Mouse (Mus musculus) right cerebral cortex, postnatal 25 days (tissue): Measurements from ENCODE around the gene Enah.
A peak's percentile ranks its signal among the peaks of the same experiment; 100 is the strongest.

Source experiments
- DNase-seq: peaks from one replicate; pipeline ENCODE4 v3.0.0; 2022

Enah gene

DNA sequence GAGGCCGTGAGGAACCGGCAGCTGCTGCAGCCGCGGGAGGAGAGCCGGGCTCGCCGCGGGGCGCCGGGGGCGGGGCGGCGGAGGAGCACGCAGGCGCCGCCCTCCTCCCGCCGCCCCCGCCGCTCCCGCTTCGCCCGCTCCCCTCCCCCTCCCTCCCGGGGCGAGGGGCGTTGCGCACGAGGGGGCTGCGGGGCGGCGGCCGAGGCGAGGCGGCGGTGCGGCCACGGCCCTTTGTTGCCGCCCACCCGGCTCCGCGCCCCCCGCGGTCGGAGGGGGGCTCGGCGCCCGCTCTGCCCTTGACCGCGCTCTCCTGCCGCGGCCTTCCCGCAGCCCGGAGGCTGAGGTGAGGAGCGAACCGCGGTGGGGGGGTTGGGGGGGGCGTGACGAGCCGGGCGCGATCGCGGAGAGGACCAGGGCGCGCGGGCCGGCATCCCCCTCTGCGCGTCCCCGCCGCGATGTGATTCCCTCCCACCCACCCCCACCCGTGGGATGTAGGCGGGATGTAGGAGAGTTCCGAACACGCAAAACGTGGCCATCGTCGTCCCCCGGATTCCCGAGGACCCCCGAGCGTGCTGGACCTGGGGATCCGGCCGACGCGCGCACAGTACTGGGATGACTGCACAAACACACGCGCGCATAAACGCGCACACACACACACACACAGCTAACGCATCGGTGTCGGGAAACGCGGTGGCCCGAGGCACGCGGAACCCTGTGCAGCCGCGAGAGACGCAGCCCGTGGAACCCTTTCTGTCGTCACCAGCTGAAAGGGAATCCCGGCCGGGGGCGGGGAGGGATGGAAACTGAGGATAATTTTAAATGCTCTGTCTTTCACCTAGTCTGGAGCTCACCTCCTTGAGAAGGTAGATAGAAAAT lies at the start of gene Enah:
Gene Enah, minus strand, starts transcription at position 65 of the 876 bp plus-strand sequence.
- peak; percentile 74 for DNase-seq

DNA sequence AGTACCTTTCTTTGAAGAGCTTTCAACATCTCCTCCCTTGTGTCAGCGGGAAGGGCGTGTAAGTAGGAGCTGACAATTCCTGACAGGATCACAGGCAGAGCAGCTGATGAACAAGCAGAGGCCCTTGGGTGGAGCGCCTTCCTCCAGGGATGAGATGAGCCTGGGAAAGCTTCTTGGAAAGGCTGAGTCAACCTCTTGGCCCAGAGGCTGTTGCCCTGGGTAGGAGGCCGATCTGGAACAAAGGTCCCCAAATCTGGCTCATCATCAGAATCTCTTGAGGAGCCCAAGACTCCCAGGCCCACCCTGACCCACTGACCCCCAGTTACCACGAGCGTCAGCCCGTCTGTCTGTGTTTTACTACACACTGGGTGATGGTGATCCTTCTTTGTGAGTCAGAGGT lies 48.3 kb upstream of the Enah start:
- DNase-seq, result no peak

DNA sequence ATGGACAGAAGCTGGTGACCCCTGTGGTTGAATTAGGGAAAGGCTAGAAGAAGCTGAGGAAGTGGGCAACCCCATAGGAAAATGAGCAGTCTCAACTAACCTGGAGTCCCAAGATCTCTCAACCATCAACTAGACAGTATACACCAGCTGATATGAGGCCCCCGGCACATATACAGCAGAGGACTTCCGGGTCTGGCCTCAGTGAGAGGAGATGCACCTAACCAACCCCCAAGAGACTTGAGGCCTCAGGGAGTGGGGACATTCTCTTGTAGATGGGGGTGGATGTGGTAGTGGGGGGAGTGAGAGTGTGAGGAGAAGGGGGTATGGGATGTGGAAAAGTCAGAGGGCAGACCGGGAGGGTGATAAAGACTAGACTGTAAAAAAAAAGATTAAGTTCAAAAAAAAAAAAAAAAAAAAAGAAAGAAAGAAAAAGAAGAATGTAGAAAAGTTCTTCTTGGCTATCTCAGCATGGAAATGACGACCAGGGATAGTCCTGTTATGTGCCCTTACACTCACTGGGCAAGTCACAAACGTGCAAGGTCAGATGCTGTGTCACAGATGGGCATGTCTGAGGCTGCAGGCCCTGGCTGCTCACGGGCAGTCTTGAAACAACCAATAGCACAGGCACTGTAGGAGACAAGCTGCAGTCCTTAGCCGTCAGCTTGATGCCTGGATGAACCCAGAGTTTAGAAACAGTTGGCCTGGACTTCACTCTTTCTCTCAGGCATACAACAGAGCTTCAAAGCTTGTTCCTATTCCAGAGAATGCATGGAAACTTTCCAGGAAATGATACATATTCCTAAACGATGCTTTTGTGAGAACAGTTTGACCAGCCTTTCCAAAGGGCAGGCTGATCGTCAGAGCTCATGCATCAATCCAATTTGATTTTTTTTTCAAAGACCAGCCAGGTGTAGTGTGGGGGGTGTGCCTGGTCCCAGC lies 47.0 kb upstream of the Enah start:
- no peak for DNase-seq

DNA sequence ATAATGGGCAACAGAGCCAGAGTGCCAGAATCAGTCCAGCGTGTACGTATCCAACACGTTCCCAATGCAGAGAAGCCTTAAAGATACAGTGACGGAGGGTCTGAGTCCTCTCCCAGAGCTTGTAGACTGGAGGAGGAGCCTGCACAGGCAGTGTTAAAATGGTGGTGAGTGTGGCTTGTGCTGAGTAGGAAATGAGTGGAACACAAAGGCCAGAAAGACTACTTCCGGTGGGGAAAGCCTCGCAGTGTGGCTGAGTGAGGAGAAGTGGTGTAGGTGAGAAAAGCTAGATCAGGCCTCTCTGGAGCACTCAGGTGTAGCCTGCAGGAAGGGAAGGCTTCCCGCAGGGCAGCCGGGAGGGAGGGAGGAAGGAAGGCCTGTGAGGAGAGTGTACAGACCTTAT lies 43.9 kb upstream of the Enah start:
- no peak for DNase-seq

DNA sequence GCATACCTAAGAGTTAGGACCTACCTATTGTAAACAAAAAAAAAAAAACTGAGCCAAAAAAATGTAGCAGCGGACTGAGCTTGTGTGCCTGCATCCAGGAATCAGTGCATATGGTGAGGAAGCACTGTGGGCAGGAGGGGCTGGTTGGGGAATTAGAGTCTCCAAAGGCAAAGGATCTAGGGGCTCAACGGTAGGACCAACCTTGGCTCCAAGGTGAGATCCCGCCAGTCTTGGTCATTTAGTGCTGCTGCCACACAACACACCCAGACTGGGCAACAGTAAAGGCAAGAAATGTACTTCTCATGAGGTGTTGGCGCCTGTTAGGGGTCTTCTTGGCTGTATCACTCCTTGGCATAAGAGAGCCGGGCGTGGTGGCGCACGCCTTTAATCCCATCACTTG lies 43.0 kb upstream of the Enah start:
- DNase-seq, result no peak

DNA sequence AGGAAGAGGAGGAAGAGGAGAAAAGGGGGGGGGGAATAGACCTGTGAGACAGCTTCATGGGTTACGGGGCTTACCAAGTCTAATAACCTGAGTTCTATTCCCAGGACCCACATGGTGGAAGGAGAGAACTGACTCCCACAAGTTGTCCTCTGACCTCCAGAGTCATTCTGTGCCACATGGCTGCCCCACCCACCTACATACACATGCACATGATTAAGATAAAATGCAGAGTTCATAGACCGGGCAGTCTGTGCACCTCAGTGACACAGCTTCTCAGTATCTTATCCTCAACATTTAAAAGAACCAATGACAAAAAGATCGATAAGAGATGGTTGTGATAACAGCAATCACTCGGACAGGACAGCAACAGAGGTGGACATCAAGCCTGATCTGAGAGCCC lies 41.4 kb upstream of the Enah start:
- no peak for DNase-seq

DNA sequence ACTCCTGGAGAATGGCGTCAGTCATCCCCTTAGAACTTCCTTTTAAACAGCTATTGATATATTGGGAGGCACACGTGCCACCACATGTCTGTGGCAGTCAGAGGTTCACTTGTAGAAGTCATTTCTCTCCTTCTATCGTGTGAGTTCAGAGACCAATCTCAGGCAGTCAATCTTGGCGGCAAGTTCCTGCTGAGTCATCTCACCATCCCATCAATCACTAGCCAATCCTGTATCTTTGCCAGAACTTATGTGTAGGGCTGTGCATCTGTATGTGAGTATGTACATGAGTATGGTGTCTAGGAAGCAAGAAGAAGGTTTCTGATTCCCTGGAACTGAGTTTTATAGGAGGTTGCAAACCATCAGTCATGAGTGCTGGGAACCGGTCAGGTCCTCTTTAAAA lies 40.0 kb upstream of the Enah start:
- no peak for DNase-seq

DNA sequence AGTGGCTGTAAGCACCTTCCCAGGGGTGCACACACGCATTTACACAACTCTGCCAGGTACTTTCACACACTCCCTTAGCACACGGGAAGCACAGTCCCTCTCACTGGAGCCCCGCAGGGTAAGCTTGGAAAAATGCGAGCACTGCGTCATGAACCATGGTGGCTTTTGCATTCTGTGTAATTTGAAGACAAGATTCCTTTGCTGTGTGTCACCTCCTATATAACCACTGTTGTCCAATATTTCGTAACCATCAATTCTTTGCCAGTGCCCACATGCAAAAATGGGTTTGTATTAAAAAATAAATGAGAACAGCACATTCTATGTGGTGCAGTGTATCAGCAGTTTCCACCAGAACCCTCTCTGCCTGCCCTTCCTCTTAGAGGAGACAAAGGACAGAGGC lies 38.2 kb upstream of the Enah start:
- no peak for DNase-seq

DNA sequence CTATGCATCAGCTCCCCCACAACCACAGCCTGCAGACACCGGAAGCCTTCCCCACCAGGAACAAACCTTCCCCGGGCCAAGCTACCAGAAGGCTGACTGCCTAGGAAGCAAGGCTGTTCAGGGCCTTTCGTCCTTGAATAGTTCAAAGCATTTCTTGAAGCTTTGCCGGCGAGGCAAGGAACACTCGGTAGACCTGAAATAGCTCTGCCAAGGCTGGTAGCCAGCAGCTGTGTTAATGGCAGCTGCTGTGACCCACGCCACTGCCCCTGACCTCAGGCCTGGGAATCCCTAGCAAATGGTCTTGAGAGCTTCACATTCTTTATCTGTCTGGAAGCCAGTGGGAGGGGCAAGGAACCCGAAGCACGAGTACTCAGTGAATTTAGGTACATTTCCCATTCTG lies 35.3 kb upstream of the Enah start:
- DNase-seq, result no peak

DNA sequence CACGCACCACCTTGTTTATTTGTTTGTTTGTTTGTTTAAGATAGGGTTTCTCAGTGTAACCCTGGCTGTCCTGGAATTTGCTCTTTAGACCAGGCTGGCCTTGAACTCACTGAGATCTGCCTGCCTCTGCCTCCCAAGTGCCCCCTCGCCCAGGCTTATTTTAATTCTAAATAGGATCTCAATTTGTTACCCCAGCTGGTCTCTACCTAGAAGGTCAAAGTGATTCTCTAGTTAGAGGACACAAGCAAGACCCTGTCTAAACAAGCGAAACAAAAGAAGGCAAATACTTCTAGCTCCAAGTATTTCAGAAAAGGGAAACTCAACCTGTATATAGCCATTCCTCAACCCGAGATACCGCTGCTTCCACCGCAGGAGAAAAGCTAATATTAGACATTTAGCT lies 34.9 kb upstream of the Enah start:
- no peak for DNase-seq

DNA sequence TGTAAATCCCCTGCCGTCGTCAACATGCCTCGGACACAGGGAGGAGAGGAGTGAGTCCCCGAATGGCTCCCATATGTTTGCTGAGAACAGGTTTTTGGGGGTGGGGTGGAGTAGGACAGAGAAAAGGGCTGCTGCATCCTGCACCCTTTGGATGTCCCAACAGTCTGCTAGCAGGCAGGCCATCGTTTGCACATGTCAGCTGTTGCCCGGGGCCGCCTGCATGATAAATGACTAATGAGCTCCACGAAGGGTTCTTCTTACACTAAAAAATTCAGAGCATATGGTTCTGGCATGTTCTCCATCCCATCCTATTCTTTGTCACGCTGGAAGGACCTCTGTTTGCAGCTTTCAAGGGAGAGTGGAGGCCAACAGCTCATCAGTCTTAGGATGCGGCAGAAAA lies 33.2 kb upstream of the Enah start:
- DNase-seq, result no peak

DNA sequence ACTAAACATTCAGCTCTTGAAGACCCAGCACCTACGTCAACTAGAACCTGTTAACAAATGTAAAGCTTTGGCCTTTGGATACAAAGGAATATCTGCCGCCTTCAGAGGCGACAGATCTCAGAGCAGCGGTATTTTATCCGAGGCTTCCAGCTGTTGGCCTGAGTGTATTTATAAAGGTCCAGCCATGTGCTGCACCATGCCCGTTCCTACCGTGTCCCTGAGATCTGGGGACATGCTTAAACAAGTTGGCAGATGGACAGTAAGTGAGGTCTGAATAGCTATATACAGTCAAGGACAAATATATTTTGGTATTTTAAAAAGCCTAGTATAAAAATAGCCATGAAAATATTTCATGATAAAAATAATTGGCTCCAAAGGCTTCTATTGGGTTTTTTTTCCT lies 32.6 kb upstream of the Enah start:
- no peak for DNase-seq

DNA sequence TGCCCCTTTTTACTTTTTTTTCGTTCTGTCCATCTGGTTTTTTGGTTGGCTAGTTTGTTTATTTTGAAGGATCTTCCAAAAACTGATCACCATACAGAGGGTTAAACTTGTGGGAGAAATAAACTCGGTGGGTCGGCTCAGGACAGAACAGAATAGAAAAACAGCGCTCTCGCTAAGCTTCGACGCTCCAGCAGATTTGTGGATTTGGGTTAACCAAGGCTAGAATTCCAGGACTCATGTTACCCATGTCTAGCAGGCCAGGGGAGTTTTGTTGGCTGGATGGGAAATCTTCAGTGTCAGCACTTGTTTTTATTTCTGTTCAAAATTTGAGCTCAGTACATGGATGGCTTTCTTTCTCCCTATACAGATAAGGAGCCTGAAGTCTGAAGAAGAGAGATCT lies 30.0 kb upstream of the Enah start:
- DNase-seq, result no peak

DNA sequence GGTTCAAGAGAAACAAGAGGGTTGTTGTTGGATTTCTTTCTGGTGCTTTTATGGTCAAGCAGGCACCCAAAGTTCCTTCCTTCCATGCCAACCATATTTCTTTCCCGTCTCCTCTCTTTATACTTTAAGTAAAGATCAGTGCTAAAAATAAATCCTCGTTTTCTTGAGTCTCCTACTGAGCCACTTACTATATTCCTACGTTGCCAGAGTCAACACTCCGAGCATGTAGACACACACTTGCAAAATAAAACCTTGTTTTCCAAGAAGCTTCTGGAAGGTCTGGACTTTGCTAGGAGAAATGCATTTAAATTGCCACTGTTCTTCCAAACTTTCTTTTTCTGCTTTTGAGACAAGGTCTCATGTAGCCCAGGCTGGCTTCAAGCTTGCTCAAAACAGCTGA lies 28.3 kb upstream of the Enah start:
- no peak for DNase-seq

DNA sequence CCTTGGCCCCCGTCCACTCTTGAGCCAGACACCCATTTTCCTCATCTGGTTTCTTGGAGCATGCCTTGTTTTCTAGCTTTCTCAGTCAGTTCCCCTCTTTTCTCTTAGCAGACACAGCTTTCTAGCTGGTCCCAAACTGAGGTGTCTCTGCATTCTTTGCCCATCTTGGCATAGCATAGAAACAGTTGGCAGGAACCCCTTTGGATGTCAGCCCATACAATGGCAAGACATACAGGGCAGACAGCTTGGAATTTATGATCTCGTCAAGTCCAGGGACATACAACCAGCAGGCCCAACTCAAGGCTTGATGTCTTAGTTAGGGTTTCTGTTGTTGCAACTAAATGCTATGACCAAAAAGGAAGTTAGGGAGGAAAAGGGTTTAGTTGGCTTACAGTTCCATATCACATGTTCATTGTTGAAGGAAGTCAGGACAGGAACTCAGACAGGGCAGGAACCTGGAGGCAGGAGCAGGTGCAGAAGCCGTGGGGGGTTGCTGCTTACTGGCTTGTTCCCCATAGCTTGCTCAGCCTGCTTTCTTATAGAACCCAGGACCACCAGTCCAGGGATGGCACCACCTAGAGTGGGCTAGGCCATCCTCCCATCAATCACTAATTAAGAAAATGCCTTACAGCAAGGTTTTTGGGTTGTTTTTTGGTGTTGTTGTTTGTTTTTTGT lies 27.4 kb upstream of the Enah start:
- DNase-seq, result no peak

DNA sequence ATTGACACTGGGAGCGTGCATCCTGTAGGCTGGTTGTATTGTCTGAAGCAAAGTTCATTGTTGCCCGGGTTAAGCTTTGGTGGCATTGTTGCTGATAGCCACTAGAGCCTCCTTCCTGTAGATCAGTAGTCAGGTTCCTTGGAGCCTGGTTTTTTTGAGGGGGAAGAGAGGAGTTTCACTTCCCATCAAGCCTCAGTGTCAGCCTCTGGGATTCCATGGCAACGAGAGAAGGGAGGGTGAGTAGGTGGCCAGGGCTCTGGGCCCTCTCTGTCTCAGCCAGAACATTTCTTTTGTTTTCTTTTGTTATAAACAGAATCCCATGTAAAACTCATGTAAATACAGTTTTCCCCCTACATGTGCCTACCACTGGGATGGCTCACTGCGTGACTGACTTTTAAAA lies 25.4 kb upstream of the Enah start:
- no peak for DNase-seq

DNA sequence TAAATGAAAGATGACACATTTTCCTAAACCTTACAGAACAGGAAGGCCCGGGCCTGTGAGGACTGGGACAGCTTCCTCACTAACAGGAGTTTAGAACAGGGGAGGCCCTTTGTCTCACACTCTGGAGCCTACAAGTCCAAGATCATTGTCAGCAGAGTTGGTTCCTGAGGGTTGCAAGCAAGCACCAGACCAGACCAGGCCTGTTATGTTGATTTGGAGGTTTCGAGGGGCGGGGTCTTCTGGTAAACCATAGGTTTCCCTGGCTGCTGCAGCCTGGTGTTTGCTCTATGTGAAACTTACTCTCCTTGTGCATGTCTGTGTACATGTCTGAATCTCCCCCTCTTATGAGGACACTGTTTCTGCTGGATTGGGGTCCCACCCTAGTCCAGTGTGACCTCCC lies 20.7 kb upstream of the Enah start:
- DNase-seq, result no peak

DNA sequence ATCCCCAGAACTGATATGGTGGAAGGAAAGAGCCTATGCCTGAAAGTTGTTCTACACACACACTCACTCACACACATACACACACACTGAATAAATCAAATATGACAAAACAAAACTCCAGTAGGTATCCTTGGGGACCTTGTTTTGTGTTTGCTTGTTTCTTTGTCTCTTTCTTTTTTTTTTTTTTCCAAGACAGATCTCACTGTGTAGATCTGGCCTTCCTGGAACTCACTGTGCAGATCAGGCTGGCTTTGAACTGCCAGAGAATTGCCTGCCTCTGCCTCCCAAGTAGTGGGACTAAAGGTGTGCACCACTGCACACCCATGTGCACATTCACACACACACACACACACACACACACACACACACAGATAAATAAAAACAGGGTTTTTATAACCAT lies 12.0 kb upstream of the Enah start:
- no peak for DNase-seq

DNA sequence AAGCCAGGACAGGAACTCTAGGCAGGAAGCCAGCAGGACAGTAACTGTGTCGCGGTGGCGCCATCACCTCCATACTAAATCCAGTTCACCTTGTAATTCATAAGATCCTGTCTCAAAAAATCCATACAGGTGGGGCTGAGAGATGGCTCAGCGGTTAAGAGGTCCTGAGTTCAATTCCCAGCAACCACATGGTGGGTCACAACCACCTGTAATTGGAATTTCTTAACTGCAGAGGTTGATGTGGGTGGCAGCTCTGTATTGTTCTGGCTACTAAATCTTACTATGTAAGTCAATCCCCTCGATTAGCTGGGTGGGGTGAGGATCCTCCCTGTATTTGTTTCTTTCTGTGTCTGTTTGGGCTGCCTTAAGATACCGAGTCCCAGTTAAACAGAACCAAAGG lies 11.3 kb upstream of the Enah start:
- no peak for DNase-seq

DNA sequence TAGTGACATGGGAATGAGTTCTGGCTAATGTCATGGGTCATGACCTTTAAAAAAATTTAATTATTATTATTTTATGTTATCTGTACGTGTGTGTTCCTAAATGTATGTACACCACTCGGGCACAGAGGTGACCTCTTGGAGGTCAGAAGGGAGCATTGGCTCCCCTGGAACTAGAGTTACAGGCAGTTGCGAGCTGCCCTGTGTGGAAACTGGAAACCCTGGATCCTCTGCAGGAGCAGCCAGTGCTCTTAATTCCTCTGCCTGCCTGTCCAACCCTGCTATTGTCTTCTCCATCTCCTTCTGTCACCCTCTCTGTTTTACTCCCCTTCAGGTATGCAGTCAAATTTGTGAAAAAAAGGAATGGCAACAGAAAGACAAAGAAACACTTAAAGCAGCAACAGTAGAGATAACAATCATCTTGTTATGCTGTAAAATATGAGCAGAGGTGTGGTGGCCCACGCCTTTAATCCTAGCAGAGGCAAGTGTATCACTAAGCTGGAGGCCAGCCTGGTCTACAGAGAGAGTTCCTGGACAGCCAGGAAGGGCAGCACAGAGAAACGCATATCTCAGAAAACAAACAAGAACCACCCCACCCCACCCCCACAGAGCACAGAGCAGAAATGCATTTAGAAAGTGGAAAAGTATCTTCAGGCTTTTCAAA lies 10.3 kb upstream of the Enah start:
- no peak for DNase-seq

DNA sequence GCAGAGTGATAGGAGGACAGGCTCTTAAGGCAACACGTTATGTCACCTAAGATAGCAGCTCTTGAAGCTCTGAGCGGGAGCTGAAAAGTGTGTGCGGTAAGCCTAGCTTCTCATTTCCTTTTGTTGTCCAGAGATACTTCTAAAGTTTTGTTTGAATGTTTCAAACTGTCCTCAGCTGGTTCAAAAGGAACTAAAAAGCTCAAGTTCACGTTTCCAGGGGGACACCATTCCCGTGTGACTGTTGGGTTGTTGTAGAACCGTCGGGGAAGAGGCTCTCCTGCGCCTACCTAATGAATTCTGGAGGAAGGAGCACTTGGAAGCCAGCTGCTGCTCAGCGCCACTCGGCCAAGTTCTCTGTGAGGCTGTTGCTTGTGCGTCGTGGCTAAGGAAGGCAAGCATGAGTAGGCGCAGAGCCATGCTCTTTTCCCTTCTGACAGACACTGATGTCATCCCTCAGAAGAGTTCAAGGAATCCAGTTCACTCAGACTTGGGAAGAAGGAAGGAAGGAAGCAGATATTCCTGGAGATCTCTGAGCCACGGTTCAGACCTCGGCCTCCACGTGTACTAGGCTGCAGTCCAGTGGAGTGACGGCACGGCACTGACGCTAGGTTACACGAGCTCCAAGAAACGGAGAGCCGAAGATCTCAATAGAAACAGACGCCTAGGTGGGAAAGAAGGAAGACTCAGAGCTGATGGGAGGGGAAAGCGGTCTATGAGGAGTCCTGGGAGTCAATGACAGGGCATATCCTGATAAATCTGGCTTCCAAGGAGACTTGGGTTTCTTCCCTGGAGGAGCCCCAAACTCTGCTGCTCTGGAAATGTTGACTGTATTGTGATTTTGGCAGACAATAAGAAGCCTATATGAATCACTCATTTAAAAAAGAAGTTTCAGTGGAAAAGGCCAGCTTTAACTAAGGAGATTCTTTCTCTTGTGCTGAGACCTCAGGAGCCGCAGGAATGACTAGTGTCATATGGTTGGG lies 8.7 kb upstream of the Enah start:
- peak; percentile 11 for DNase-seq
